In the genomic region with DNA sequence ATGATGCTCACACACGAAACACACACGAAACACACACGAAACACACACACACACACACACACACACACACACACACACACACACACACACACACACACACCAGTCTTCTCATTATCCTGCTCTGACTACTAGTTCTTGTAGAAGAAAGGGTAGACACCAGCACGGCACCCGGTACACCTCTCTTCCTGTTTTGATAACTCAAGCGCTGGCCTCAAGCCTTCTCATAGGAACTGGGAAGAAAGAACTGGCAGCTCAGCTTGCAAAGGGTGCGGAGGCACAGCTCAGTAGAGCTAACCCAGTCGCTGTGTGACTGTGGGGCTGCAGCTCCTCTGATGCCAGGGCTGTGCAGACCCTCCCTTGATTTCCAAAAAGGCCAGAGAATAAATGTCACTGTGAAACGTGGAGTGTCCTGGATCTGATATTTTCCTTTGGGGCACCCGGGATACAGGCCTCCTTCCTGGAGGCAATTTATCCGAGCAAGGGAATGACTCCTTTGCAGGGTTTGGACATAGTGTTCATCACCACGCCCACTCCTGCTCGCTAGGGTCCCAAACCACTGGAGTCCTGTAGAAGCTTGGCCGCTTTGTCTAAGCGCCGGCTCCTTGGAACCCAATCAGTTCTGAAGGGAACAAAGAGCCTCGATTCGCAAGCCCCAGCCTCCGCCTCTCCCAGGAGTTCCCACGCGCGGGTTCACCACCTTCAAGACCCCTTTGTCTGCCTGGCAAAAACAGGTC, we compare ENCODE assay signal across 8 mouse cellular contexts. TPM values are rescaled to one million over a fixed set of nuclear protein-coding genes. Genes with fewer than 3 reads are reported as not detected.
DNase-seq lines count a peak whose midpoint lies in the region; ATAC-seq lines count a peak whose summit lies in the region.

No protein-coding gene starts in this region.

- ATAC-seq in liver, embryonic 11.5 days (replicated peaks; ENCODE audit: low FRiP score): no peak
- ATAC-seq in heart, embryonic 16.5 days (replicated peaks; ENCODE audit: extremely low read depth, insufficient read depth, low FRiP score): no peak
- peak; percentile 61 for ATAC-seq in midbrain, embryonic 13.5 days

- H3K4me3 ChIP-seq in liver, embryonic 11.5 days (ENCODE audit: low read depth, low read length): peak overlapping the region; percentile 54
- H3K4me3 ChIP-seq in heart, embryonic 16.5 days (ENCODE audit: low read length): peak overlapping the region; percentile 62
- peak overlapping the region; percentile 79 for H3K4me3 ChIP-seq in midbrain, embryonic 13.5 days (replicated peaks)

- no peaks in the 10 kb centered on the region for H3K9me3 ChIP-seq in liver, embryonic 11.5 days (ENCODE audit: control insufficient read depth, low read length)
- H3K9me3 ChIP-seq in heart, embryonic 16.5 days (replicated peaks; ENCODE audit: control insufficient read depth, low read length): no peaks in the 10 kb centered on the region
- H3K9me3 ChIP-seq in midbrain, embryonic 13.5 days: no peaks in the 10 kb centered on the region

- WGBS in liver, embryonic 11.5 days: 28% methylated on average over 22 of the region's 22 CpGs
- WGBS in heart, embryonic 16.5 days: 21% methylated on average over 22 of the region's 22 CpGs
- WGBS in midbrain, embryonic 13.5 days: 13% methylated on average over 22 of the region's 22 CpGs

- H3K4me2 ChIP-seq in liver, embryonic 11.5 days: peak overlapping the region; percentile 79
- peak overlapping the region; percentile 78 for H3K4me2 ChIP-seq in heart, embryonic 16.5 days (ENCODE audit: low read depth, low read length)
- H3K4me2 ChIP-seq in midbrain, embryonic 13.5 days (replicated peaks): peak overlapping the region; percentile 78

- H3K4me1 ChIP-seq in liver, embryonic 11.5 days (replicated peaks; ENCODE audit: control insufficient read depth, insufficient read depth, low read length): no peaks in the 10 kb centered on the region; the same call in 1 of the 2 replicates
- peaks cover 2% of the 10 kb centered on the region; the same call in 1 of the 2 replicates for H3K4me1 ChIP-seq in heart, embryonic 16.5 days (ENCODE audit: control insufficient read depth, insufficient read depth, low read length)
- H3K4me1 ChIP-seq in midbrain, embryonic 13.5 days (replicated peaks): peaks cover 17% of the 10 kb centered on the region; the same call in 1 of the 2 replicates

- peak; percentile 33 for DNase-seq in liver, embryonic 11.5 days (ENCODE audit: low spot score)
- DNase-seq in liver: no peak
- peak; percentile 54 for DNase-seq in embryo, embryonic 11 days
- DNase-seq in left cerebral cortex, postnatal 14 days (ENCODE audit: low spot score in 2 of 2): peak; percentile 8 to 9
- DNase-seq in spleen, postnatal 4 days (ENCODE audit: low spot score in 2 of 2): peak; percentile 20 to 66
- no peak for DNase-seq in urinary bladder, postnatal 25 days (ENCODE audit: low spot score)

- peaks cover 4% of the 10 kb centered on the region; the same call in 1 of the 2 replicates for H3K27me3 ChIP-seq in liver, embryonic 11.5 days (replicated peaks; ENCODE audit: control insufficient read depth, insufficient read depth, low read length)
- peaks cover 5% of the 10 kb centered on the region for H3K27me3 ChIP-seq in heart, embryonic 16.5 days (ENCODE audit: control insufficient read depth, insufficient read depth, low read length)
- no peaks in the 10 kb centered on the region for H3K27me3 ChIP-seq in midbrain, embryonic 13.5 days

- H3K36me3 ChIP-seq in liver, embryonic 11.5 days (ENCODE audit: control insufficient read depth, insufficient read depth, low read length): no peaks in the 10 kb centered on the region
- H3K36me3 ChIP-seq in heart, embryonic 16.5 days (ENCODE audit: control insufficient read depth, insufficient read depth): no peaks in the 10 kb centered on the region
- H3K36me3 ChIP-seq in midbrain, embryonic 13.5 days: no peaks in the 10 kb centered on the region

- intact Hi-C loops in left cerebral cortex, postnatal 14 days (cut with DNase I): loop anchor here (5.0 kb wide), 1 partner anchor 353 kb away; a partner anchor contains a TSS

- no peak overlapping the region for H3K27ac ChIP-seq in liver, embryonic 11.5 days (ENCODE audit: low read depth, low read length)
- H3K27ac ChIP-seq in heart, embryonic 16.5 days (ENCODE audit: low read length): peak overlapping the region; percentile 59
- peak overlapping the region; percentile 84 for H3K27ac ChIP-seq in midbrain, embryonic 13.5 days

- no peak overlapping the region for H3K9ac ChIP-seq in liver, embryonic 11.5 days (ENCODE audit: low read depth, low read length)
- H3K9ac ChIP-seq in heart, embryonic 16.5 days (ENCODE audit: low read length): peak overlapping the region; percentile 30; the same call in 1 of the 2 replicates
- H3K9ac ChIP-seq in midbrain, embryonic 13.5 days (replicated peaks): peak overlapping the region; percentile 85

RNA-seq across cellular contexts. Expression of a gene that starts 2.2 kb away (rescaled TPM):
- polyA plus RNA-seq in liver, embryonic 11.5 days (2014; fragmentation: Nextera tagmentation; extraction: Ambion mirVana): 2.6 and 4.0 TPM in 2 replicates
- 2.8 and 3.5 TPM in 2 replicates for polyA plus RNA-seq in heart, embryonic 16.5 days (2015; fragmentation: Nextera tagmentation; extraction: Ambion mirVana)
- 10 to 100 TPM; 10.5 to 11.4 TPM for total RNA-seq in left cerebral cortex, postnatal 14 days (2021)
- polyA plus RNA-seq in midbrain, embryonic 13.5 days (2015; fragmentation: Nextera tagmentation; extraction: Ambion mirVana): 34.0 and 35.2 TPM in 2 replicates

Comparison
In these comparisons a context has a peak if more than half of its experiments do, and no peak if none do; other contexts are left out.
1. DNase-seq: peak in liver, embryonic 11.5 days (single experiment), embryo, embryonic 11 days (single experiment), left cerebral cortex, postnatal 14 days (2 of 2) and spleen, postnatal 4 days (2 of 2); none in liver (single experiment) and urinary bladder, postnatal 25 days (single experiment).
2. Peak in every context shown above with its lines, with median percentiles within 50 percentile points of each other: H3K4me2 ChIP-seq and H3K4me3 ChIP-seq.